Mouse (Mus musculus) kidney, postnatal 0 days (tissue): Measurements from ENCODE around the gene Heatr3. TPM values are rescaled to one million over a fixed set of nuclear protein-coding genes. Genes with fewer than 3 reads are reported as not detected.

Experiments
- ATAC-seq: fragments of 200-750 bp; cut with Nextera tagmentation; replicated peaks from 2 replicates; pipeline ENCODE4 v1.8.0; 2017; ENCODE audit warnings: low read depth, moderate number of reproducible peaks, moderate TSS enrichment, moderate library complexity; ENCODE audit not compliant: low FRiP score
- DNase-seq: peaks from one replicate; pipeline ENCODE4 v3.0.0-alpha.2; 2016; ENCODE audit warnings: low spot score
- H3K27ac ChIP-seq: fragments of 300-500 bp; sonication (generic); 2 replicates; pipeline ENCODE4 v1.5.1; 2014; ENCODE audit warnings: mild to moderate bottlenecking
- H3K27me3 ChIP-seq: fragments of 300-500 bp; sonication (generic); 2 replicates; pipeline ENCODE4 v1.6.1; 2014; ENCODE audit warnings: low read length, mixed read lengths; ENCODE audit not compliant: insufficient read depth
- H3K36me3 ChIP-seq: fragments of 300-500 bp; sonication (generic); 2 replicates; pipeline ENCODE4 v1.6.1; 2014; ENCODE audit warnings: low read length, mixed read lengths; ENCODE audit not compliant: insufficient read depth
- H3K4me1 ChIP-seq: fragments of 300-500 bp; sonication (generic); replicated peaks from 2 replicates; pipeline ENCODE4 v1.6.1; 2014; ENCODE audit warnings: antibody characterized with exemption, low read length, mixed read lengths; ENCODE audit not compliant: insufficient read depth
- H3K4me2 ChIP-seq: fragments of 300-500 bp; sonication (generic); 2 replicates; pipeline ENCODE4 v1.6.1; 2014; ENCODE audit warnings: mild to moderate bottlenecking, low read length, moderate library complexity, mixed read lengths
- H3K4me3 ChIP-seq: fragments of 300-500 bp; sonication (generic); replicated peaks from 2 replicates; pipeline ENCODE4 v1.5.1; 2014; ENCODE audit warnings: low read depth, low read length
- H3K9ac ChIP-seq: fragments of 300-500 bp; sonication (generic); 2 replicates; pipeline ENCODE4 v1.6.1; 2014; ENCODE audit warnings: low read depth, low read length
- H3K9me3 ChIP-seq: fragments of 300-500 bp; sonication (generic); replicated peaks from 2 replicates; pipeline ENCODE4 v1.6.1; 2016; ENCODE audit warnings: low read length, inconsistent platforms, mixed read lengths
- CTCF ChIP-seq: IDR thresholded peaks from 2 replicates; pipeline ENCODE4 v1.5.1; 2016; ENCODE audit warnings: antibody characterized with exemption, low read depth, mild to moderate bottlenecking, moderate library complexity
- WGBS: fragments of 180-500 bp; shearing (Covaris S2); extraction: QIAGEN DNeasy Blood & Tissue Kit; methylation state at CpG from one replicate; pipeline ENCODE4 v1.1.7; 2014; 5-methylcytosine and 5-hydroxymethylcytosine counted together
- microRNA-seq: library from miRNA; unstranded; fragments of <30 nt; microRNA quantifications from one replicate; pipeline ENCODE4, GENCODE M21; 2016
- polyA plus RNA-seq: library from polyadenylated mRNA; unstranded; fragments of >200 nt; fragmentation: Nextera tagmentation; extraction: Ambion mirVana; gene quantifications from 2 replicates; pipeline ENCODE4 v1.2.1, GENCODE M21; 2015

Gene Heatr3
- polyA plus RNA-seq, 1 experiment from 2014 or later, result 31.7 TPM

- DNase-seq (peak; percentile 62), ATAC-seq (no peak)
- no peak for TF ChIP-seq CTCF
- Histone ChIP-seq H3K9ac (no peak overlapping the region), H3K4me2 (no peak overlapping the region), H3K27ac (no peak overlapping the region), H3K27me3 (no peaks in the 10 kb centered on the region), H3K4me1 (no peaks in the 10 kb centered on the region), H3K4me3 (no peak overlapping the region), H3K36me3 (no peaks in the 10 kb centered on the region), H3K9me3 (no peaks in the 10 kb centered on the region)
- WGBS, result 34% methylated on average over 4 of the region's 4 CpGs
Observed at GRCm38 (mm10) chr8:88221353-88221752, 83.7 kb downstream of the Heatr3 start.

Small RNA genes lying within 50 kb of the gene (microRNA-seq; reads per million reads assigned to microRNA genes)
- not detected for gene Mir7071

Other genes with a start within 250 kb of the Heatr3 start
- 5.9 and 6.1 TPM in 2 replicates for gene Zfp423, start 178.3 kb upstream of the Heatr3 start, polyA plus RNA-seq
- 53.4 and 57.3 TPM in 2 replicates for gene Cnep1r1, start 19.1 kb upstream of the Heatr3 start, polyA plus RNA-seq
- 7.3 and 7.6 TPM in 2 replicates for gene Tent4b, start 61.4 kb downstream of the Heatr3 start, polyA plus RNA-seq
- gene Adcy7, start 134.5 kb downstream of the Heatr3 start, polyA plus RNA-seq, result 4.3 TPM in 2 replicates
- gene Brd7, start 224.3 kb downstream of the Heatr3 start, polyA plus RNA-seq, result 64.6 and 75.1 TPM in 2 replicates